Mouse (Mus musculus): ENCODE results near the gene Ar. TPM values are rescaled to one million over a fixed set of nuclear protein-coding genes. Genes with fewer than 3 reads are reported as not detected.

Ar gene
- 27.9 TPM for polyA plus RNA-seq (2014; fragmentation: Illumina TruSeq; extraction: RNeasy Lipid Tissue Mini Kit (QIAGEN cat#74804); ENCODE audit: low read depth, low replicate concordance)

DNA sequence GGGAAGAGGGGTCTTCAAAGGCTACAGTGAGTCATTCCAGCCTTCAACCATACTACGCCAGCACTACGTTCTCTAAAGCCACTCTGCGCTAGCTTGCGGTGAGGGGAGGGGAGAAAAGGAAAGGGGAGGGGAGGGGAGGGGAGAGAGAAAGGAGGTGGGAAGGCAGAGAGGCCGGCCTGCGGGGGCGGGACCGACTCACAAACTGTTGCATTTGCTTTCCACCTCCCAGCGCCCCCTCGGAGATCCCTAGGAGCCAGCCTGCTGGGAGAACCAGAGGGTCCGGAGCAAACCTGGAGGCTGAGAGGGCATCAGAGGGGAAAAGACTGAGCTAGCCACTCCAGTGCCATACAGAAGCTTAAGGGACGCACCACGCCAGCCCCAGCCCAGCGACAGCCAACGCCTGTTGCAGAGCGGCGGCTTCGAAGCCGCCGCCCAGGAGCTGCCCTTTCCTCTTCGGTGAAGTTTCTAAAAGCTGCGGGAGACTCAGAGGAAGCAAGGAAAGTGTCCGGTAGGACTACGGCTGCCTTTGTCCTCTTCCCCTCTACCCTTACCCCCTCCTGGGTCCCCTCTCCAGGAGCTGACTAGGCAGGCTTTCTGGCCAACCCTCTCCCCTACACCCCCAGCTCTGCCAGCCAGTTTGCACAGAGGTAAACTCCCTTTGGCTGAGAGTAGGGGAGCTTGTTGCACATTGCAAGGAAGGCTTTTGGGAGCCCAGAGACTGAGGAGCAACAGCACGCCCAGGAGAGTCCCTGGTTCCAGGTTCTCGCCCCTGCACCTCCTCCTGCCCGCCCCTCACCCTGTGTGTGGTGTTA, at the start of gene Ar:
TSS of gene Ar (plus strand) at position 239 of the 812 bp plus-strand sequence.

